Mouse (Mus musculus): Measurements from ENCODE around the gene Neo1. TPM values are rescaled to one million over a fixed set of nuclear protein-coding genes. Genes with fewer than 3 reads are reported as not detected.

The Neo1 gene
- total RNA-seq, 1 experiment = 35.7 TPM

- DNase-seq (ENCODE audit: low read depth, low spot score) = no peak
- in situ Hi-C loops (cut with MboI; ENCODE audit: low sequenced_read_pairs in 2 of 2, unreplicated experiment in 2 of 2) = no loop called here
- H3K36me3 ChIP-seq (ENCODE audit: control insufficient read depth, insufficient read depth, low read length, poor library complexity, severe bottlenecking) = no peaks in the 10 kb centered on the region
- no peak for TF ChIP-seq CHD2 (IDR thresholded peaks at IDR 0.05; ENCODE audit: low read depth, low read length)
- no peak for TF ChIP-seq ZC3H11A (IDR thresholded peaks at IDR 0.05; ENCODE audit: borderline replicate concordance, low read depth, low read length)
- no peak for TF ChIP-seq MAFK (IDR thresholded peaks at IDR 0.05; ENCODE audit: insufficient read depth, low read depth, low read length)
- TF ChIP-seq ZNF384 (IDR thresholded peaks at IDR 0.05; ENCODE audit: low read depth, low read length) = no peak
- TF ChIP-seq HCFC1 (IDR thresholded peaks at IDR 0.05; ENCODE audit: borderline replicate concordance, insufficient read depth, low read length) = no peak
- no peaks in the 10 kb centered on the region for H3K4me1 ChIP-seq (ENCODE audit: control insufficient read depth in 2 of 2, insufficient read depth in 2 of 2, low read length in 2 of 2, poor library complexity in 1 of 2)
- H3K27ac ChIP-seq (ENCODE audit: insufficient read depth, low read depth, low read length, poor library complexity, severe bottlenecking) = no peak overlapping the region
- H3K9me3 ChIP-seq (ENCODE audit: control insufficient read depth, insufficient read depth, low read depth, low read length) = no peaks in the 10 kb centered on the region
- no peak overlapping the region for H3K4me3 ChIP-seq (ENCODE audit: insufficient read depth in 1 of 2, low read depth in 1 of 2, low read length in 2 of 2, poor library complexity in 1 of 2, severe bottlenecking in 1 of 2)
- no peak overlapping the region for H3K9ac ChIP-seq (ENCODE audit: insufficient read depth, low read depth, low read length, poor library complexity, severe bottlenecking)
Observed at GRCm38 (mm10) chr9:59060026-59060605, 23.9 kb upstream of the Neo1 start.

- Histone ChIP-seq H3K27ac (ENCODE audit: insufficient read depth, low read depth, low read length, poor library complexity, severe bottlenecking) (no peak overlapping the region), H3K9ac (ENCODE audit: insufficient read depth, low read depth, low read length, poor library complexity, severe bottlenecking) (no peak overlapping the region), H3K36me3 (ENCODE audit: control insufficient read depth, insufficient read depth, low read length, poor library complexity, severe bottlenecking) (no peaks in the 10 kb centered on the region), H3K4me3 (ENCODE audit: insufficient read depth in 1 of 2, low read depth in 1 of 2, low read length in 2 of 2, poor library complexity in 1 of 2, severe bottlenecking in 1 of 2) (no peak overlapping the region), H3K9me3 (ENCODE audit: control insufficient read depth, insufficient read depth, low read depth, low read length) (no peaks in the 10 kb centered on the region), H3K4me1 (ENCODE audit: control insufficient read depth in 2 of 2, insufficient read depth in 2 of 2, low read length in 2 of 2, poor library complexity in 1 of 2) (no peaks in the 10 kb centered on the region)
- no peak for DNase-seq (ENCODE audit: low read depth, low spot score)
- no peak for TF ChIP-seq MAFK (IDR thresholded peaks at IDR 0.05; ENCODE audit: insufficient read depth, low read depth, low read length)
- no peak for TF ChIP-seq ZNF384 (IDR thresholded peaks at IDR 0.05; ENCODE audit: low read depth, low read length)
- TF ChIP-seq CHD2 (IDR thresholded peaks at IDR 0.05; ENCODE audit: low read depth, low read length) = no peak
- TF ChIP-seq HCFC1 (IDR thresholded peaks at IDR 0.05; ENCODE audit: borderline replicate concordance, insufficient read depth, low read length) = no peak
- TF ChIP-seq ZC3H11A (IDR thresholded peaks at IDR 0.05; ENCODE audit: borderline replicate concordance, low read depth, low read length) = no peak
- in situ Hi-C loops (cut with MboI; ENCODE audit: low sequenced_read_pairs in 2 of 2, unreplicated experiment in 2 of 2) = no loop called here
Observed at GRCm38 (mm10) chr9:59059158-59059557, 22.9 kb upstream of the Neo1 start.

- H3K36me3 ChIP-seq (ENCODE audit: control insufficient read depth, insufficient read depth, low read length, poor library complexity, severe bottlenecking) = no peaks in the 10 kb centered on the region
- H3K4me3 ChIP-seq (ENCODE audit: insufficient read depth in 1 of 2, low read depth in 1 of 2, low read length in 2 of 2, poor library complexity in 1 of 2, severe bottlenecking in 1 of 2) = no peak overlapping the region
- no peak for DNase-seq (ENCODE audit: low read depth, low spot score)
- H3K9ac ChIP-seq (ENCODE audit: insufficient read depth, low read depth, low read length, poor library complexity, severe bottlenecking) = no peak overlapping the region
- in situ Hi-C loops (cut with MboI; ENCODE audit: low sequenced_read_pairs in 2 of 2, unreplicated experiment in 2 of 2) = no loop called here
- H3K9me3 ChIP-seq (ENCODE audit: control insufficient read depth, insufficient read depth, low read depth, low read length) = no peaks in the 10 kb centered on the region
- no peak overlapping the region for H3K27ac ChIP-seq (ENCODE audit: insufficient read depth, low read depth, low read length, poor library complexity, severe bottlenecking)
- TF ChIP-seq CHD2 (IDR thresholded peaks at IDR 0.05; ENCODE audit: low read depth, low read length) (no peak), HCFC1 (IDR thresholded peaks at IDR 0.05; ENCODE audit: borderline replicate concordance, insufficient read depth, low read length) (no peak), MAFK (IDR thresholded peaks at IDR 0.05; ENCODE audit: insufficient read depth, low read depth, low read length) (no peak), ZC3H11A (IDR thresholded peaks at IDR 0.05; ENCODE audit: borderline replicate concordance, low read depth, low read length) (no peak), ZNF384 (IDR thresholded peaks at IDR 0.05; ENCODE audit: low read depth, low read length) (no peak)
- H3K4me1 ChIP-seq (ENCODE audit: control insufficient read depth in 2 of 2, insufficient read depth in 2 of 2, low read length in 2 of 2, poor library complexity in 1 of 2) = no peaks in the 10 kb centered on the region
Observed at GRCm38 (mm10) chr9:59058060-59058459, 21.8 kb upstream of the Neo1 start.

GRCm38 (mm10) chr9:59056281-59056680, 20.0 kb upstream of the Neo1 start:
- H3K4me1 ChIP-seq (ENCODE audit: control insufficient read depth in 2 of 2, insufficient read depth in 2 of 2, low read length in 2 of 2, poor library complexity in 1 of 2) = no peaks in the 10 kb centered on the region
- no peak overlapping the region for H3K4me3 ChIP-seq (ENCODE audit: insufficient read depth in 1 of 2, low read depth in 1 of 2, low read length in 2 of 2, poor library complexity in 1 of 2, severe bottlenecking in 1 of 2)
- TF ChIP-seq CHD2 (IDR thresholded peaks at IDR 0.05; ENCODE audit: low read depth, low read length) (no peak), HCFC1 (IDR thresholded peaks at IDR 0.05; ENCODE audit: borderline replicate concordance, insufficient read depth, low read length) (no peak), ZC3H11A (IDR thresholded peaks at IDR 0.05; ENCODE audit: borderline replicate concordance, low read depth, low read length) (no peak), ZNF384 (IDR thresholded peaks at IDR 0.05; ENCODE audit: low read depth, low read length) (no peak), MAFK (IDR thresholded peaks at IDR 0.05; ENCODE audit: insufficient read depth, low read depth, low read length) (no peak)
- no peaks in the 10 kb centered on the region for H3K9me3 ChIP-seq (ENCODE audit: control insufficient read depth, insufficient read depth, low read depth, low read length)
- in situ Hi-C loops (cut with MboI; ENCODE audit: low sequenced_read_pairs in 2 of 2, unreplicated experiment in 2 of 2) = no loop called here
- H3K9ac ChIP-seq (ENCODE audit: insufficient read depth, low read depth, low read length, poor library complexity, severe bottlenecking) = no peak overlapping the region
- DNase-seq (ENCODE audit: low read depth, low spot score) = no peak
- H3K27ac ChIP-seq (ENCODE audit: insufficient read depth, low read depth, low read length, poor library complexity, severe bottlenecking) = no peak overlapping the region
- H3K36me3 ChIP-seq (ENCODE audit: control insufficient read depth, insufficient read depth, low read length, poor library complexity, severe bottlenecking) = no peaks in the 10 kb centered on the region

Data from ES-E14 (cell line).